9 mouse cellular contexts compared by ENCODE assay signal in the genomic region with DNA sequence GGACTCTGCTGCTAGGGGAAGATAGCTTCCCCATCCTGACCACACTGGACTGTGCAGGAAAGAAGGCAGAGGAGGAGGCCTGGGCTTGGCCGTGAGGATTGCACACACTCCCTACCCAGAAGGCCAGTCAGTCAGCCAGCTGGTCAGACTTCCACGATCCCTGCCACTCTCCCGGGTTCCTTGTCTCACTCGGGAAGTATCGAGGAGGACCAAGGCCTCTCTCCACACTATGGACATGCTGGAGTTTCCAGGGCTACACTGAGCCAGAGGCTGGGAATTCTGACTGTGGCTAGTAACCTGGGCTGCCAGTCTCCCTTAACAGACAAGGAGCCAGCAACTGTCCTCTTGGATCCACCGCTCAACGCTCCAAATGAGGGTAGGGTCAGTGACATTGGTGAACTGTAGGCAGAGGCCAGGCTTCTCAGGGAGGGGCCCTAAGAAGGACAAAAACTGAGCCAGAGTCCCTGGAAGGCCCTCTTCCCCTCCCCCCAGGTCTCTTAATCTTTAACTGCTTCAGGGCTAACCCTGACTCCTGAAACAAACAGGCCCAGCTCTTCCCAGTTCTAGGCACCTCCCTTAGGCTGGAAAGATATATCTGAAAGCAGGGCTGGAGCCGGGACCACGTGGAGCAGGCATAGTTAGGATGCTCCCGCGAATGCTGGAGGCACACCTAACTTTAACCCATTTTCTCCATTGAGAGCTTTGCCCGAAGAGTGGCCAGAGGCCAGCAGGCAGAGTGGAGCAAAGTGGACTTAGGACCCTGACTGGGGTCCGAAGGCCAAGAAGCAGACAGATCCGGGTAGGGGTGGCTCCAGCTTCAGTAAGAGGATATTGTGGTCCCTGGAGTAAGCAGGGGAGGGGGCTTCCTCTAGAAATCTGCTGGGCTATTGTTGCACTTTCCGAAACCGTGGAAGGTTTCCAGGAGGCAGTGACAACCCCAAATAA. TPM values are rescaled to one million over a fixed set of nuclear protein-coding genes. Genes with fewer than 3 reads are reported as not detected.
DNase-seq lines count a peak whose midpoint lies in the region; ATAC-seq and TF ChIP-seq lines count a peak whose summit lies in the region.
"Had no signal": no experiment of that assay in that cellular context is flagged by ENCODE, and none has a peak within 500 bp of the region (broad histone marks: within the 10 kb centered on the region; RNA-seq: fewer than 3 reads in every experiment).

No protein-coding gene starts in this region.

- H3K27ac ChIP-seq in testis, adult 2 months (ENCODE audit: control insufficient read depth, insufficient read depth, low read depth, low read length): peak overlapping the region; percentile 40
- H3K27ac ChIP-seq in forebrain, embryonic 13.5 days: peak overlapping the region; percentile 96
- H3K27ac ChIP-seq in intestine, embryonic 14.5 days (ENCODE audit: low read depth): peak overlapping the region; percentile 95
- H3K27ac ChIP-seq in liver, embryonic 14.5 days: 0 out of 2 replicates have a peak overlapping the region, but pooled peaks have one; percentile 36
- H3K27ac ChIP-seq: macrophage had no signal

- no peak for ATAC-seq in forebrain, embryonic 13.5 days
- peak; percentile 52 for ATAC-seq in intestine, embryonic 14.5 days (replicated peaks; ENCODE audit: low FRiP score, low TSS enrichment, low read depth)
- peak; percentile 56 for ATAC-seq in liver, embryonic 14.5 days (ENCODE audit: insufficient read depth)
- no peak for ATAC-seq in CD4-positive, CD25-positive, alpha-beta regulatory T cell, adult 4 months

- TF ChIP-seq EP300 in liver, embryonic 14.5 days (IDR thresholded peaks at IDR 0.05; ENCODE audit: low read depth): no peak

- no peaks in the 10 kb centered on the region for H3K9me3 ChIP-seq in forebrain, embryonic 13.5 days (replicated peaks)
- H3K9me3 ChIP-seq in intestine, embryonic 14.5 days (ENCODE audit: control insufficient read depth, low read length): no peaks in the 10 kb centered on the region
- no peaks in the 10 kb centered on the region for H3K9me3 ChIP-seq in liver, embryonic 14.5 days (ENCODE audit: control insufficient read depth, low read length)

- peaks cover 37% of the 10 kb centered on the region for H3K4me1 ChIP-seq in testis, adult 2 months (ENCODE audit: control insufficient read depth, insufficient read depth, low read length)
- H3K4me1 ChIP-seq in forebrain, embryonic 13.5 days: peaks cover 49% of the 10 kb centered on the region
- H3K4me1 ChIP-seq in intestine, embryonic 14.5 days (replicated peaks; ENCODE audit: control insufficient read depth, insufficient read depth, low read length): peaks cover 34% of the 10 kb centered on the region
- peaks cover 0 to 9% of the 10 kb centered on the region in 2 experiments; a peak in 2 of 4 replicates for H3K4me1 ChIP-seq in liver, embryonic 14.5 days (replicated peaks; ENCODE audit: control insufficient read depth in 2 of 2, insufficient read depth in 2 of 2, low read length in 1 of 2)

- H3K27me3 ChIP-seq in testis, adult 2 months (ENCODE audit: control insufficient read depth, insufficient read depth, low read length): no peaks in the 10 kb centered on the region
- H3K27me3 ChIP-seq in forebrain, embryonic 13.5 days: no peaks in the 10 kb centered on the region
- H3K27me3 ChIP-seq in intestine, embryonic 14.5 days (replicated peaks; ENCODE audit: control insufficient read depth, insufficient read depth, low read length): no peaks in the 10 kb centered on the region
- peaks cover 57% of the 10 kb centered on the region for H3K27me3 ChIP-seq in liver, embryonic 14.5 days (ENCODE audit: control insufficient read depth, insufficient read depth, low read length)

- 4% methylated on average over 16 of the region's 16 CpGs for WGBS in forebrain, embryonic 13.5 days
- 7% methylated on average over 16 of the region's 16 CpGs for WGBS in intestine, embryonic 14.5 days
- WGBS in liver, embryonic 14.5 days (ENCODE audit: insufficient replicate concordance): 23% methylated on average over 16 of the region's 16 CpGs

- TF ChIP-seq POLR2A in testis, adult 2 months (IDR thresholded peaks at IDR 0.05; ENCODE audit: control insufficient read depth, low read depth, low read length): no peak

- no peak overlapping the region for H3K4me3 ChIP-seq in testis, adult 2 months (ENCODE audit: control insufficient read depth, low read depth, low read length)
- H3K4me3 ChIP-seq in forebrain, embryonic 13.5 days: peak overlapping the region; percentile 91
- peak overlapping the region; percentile 83 for H3K4me3 ChIP-seq in intestine, embryonic 14.5 days (ENCODE audit: low read depth, low read length)
- H3K4me3 ChIP-seq in liver, embryonic 14.5 days (ENCODE audit: insufficient read depth in 1 of 2, low read depth in 2 of 2, low read length in 2 of 2): peak overlapping the region in 1 of 2 experiments; percentile 39; a peak in 2 of 4 replicates

- DNase-seq in testis, postnatal 10 days (ENCODE audit: low spot score): no peak
- peak; percentile 80 for DNase-seq in intestine, embryonic 14.5 days (ENCODE audit: low spot score)
- DNase-seq in liver, embryonic 14.5 days (ENCODE audit: low read depth in 3 of 3, low spot score in 3 of 3): peak; percentile 13 to 37 (median 14)
- peak; percentile 70 for DNase-seq in retina, embryonic 14.5 days (ENCODE audit: low spot score)
- no peak for DNase-seq in layer of hippocampus, postnatal 25 days (ENCODE audit: extremely low spot score in 1 of 2, low spot score in 1 of 2)

- no peaks in the 10 kb centered on the region for H3K36me3 ChIP-seq in testis, adult 2 months (ENCODE audit: control insufficient read depth, insufficient read depth, low read length)
- H3K36me3 ChIP-seq in forebrain, embryonic 13.5 days (ENCODE audit: poor library complexity, severe bottlenecking): 0 out of 2 replicates have a peak, but pooled peaks cover 4% of the 10 kb centered on the region
- H3K36me3 ChIP-seq in intestine, embryonic 14.5 days (ENCODE audit: control insufficient read depth, insufficient read depth, low read length): 0 out of 2 replicates have a peak, but pooled peaks cover 6% of the 10 kb centered on the region
- no peaks in the 10 kb centered on the region for H3K36me3 ChIP-seq in liver, embryonic 14.5 days (replicated peaks; ENCODE audit: control insufficient read depth, insufficient read depth, low read depth)

- no peak for TF ChIP-seq CTCF in testis, adult 2 months (IDR thresholded peaks at IDR 0.05; ENCODE audit: control insufficient read depth, insufficient read depth, insufficient replicate concordance, low read depth, low read length)
- TF ChIP-seq CTCF in liver, embryonic 14.5 days (IDR thresholded peaks at IDR 0.05; ENCODE audit: low read depth): no peak

- peak overlapping the region; percentile 98 for H3K4me2 ChIP-seq in forebrain, embryonic 13.5 days
- peak overlapping the region; percentile 97 for H3K4me2 ChIP-seq in intestine, embryonic 14.5 days (ENCODE audit: low read length)
- H3K4me2 ChIP-seq in liver, embryonic 14.5 days (ENCODE audit: low read depth): peak overlapping the region; percentile 61

- H3K9ac ChIP-seq in forebrain, embryonic 13.5 days: peak overlapping the region; percentile 99
- peak overlapping the region; percentile 91 for H3K9ac ChIP-seq in intestine, embryonic 14.5 days (ENCODE audit: low read length)
- no peak overlapping the region for H3K9ac ChIP-seq in liver, embryonic 14.5 days (replicated peaks)

RNA-seq across cellular contexts. Expression of a gene that starts 33.5 kb away (rescaled TPM):
- polyA plus RNA-seq in testis, adult 2 months (2012; rRNA removed): 76.3 and 90.4 TPM in 2 replicates
- polyA plus RNA-seq in forebrain, embryonic 13.5 days (2015; fragmentation: Nextera tagmentation; extraction: Ambion mirVana): 76.8 and 92.2 TPM in 2 replicates
- polyA plus RNA-seq in intestine, embryonic 14.5 days (2014; fragmentation: Nextera tagmentation; extraction: Ambion mirVana): 77.1 and 78.0 TPM in 2 replicates
- polyA plus RNA-seq in liver, embryonic 14.5 days (2012; rRNA removed): 15.9 and 21.0 TPM in 2 replicates
- polyA plus RNA-seq in liver, embryonic 14.5 days (2014; fragmentation: Nextera tagmentation; extraction: Ambion mirVana): 21.8 and 23.3 TPM in 2 replicates
- total RNA-seq in layer of hippocampus, postnatal 25 days (2021): 10 to 100 TPM; 85.3 to 88.5 TPM
- 10 to 100 TPM; 34.8 to 49.2 TPM for polyA plus RNA-seq in CD4-positive, CD25-positive, alpha-beta regulatory T cell, adult 4 months (2017; shearing (Covaris generic))

RNA-seq across cellular contexts. Expression of a gene that starts 48.1 kb away (rescaled TPM):
- polyA plus RNA-seq in testis, adult 2 months (2012; rRNA removed): 2.3 and 2.9 TPM in 2 replicates
- 17.2 TPM in 2 replicates for polyA plus RNA-seq in forebrain, embryonic 13.5 days (2015; fragmentation: Nextera tagmentation; extraction: Ambion mirVana)
- polyA plus RNA-seq in intestine, embryonic 14.5 days (2014; fragmentation: Nextera tagmentation; extraction: Ambion mirVana): 12.1 and 12.7 TPM in 2 replicates
- polyA plus RNA-seq in liver, embryonic 14.5 days (2012; rRNA removed): 1.5 and 1.6 TPM in 2 replicates
- polyA plus RNA-seq in liver, embryonic 14.5 days (2014; fragmentation: Nextera tagmentation; extraction: Ambion mirVana): 0.75 and 1.2 TPM in 2 replicates
- total RNA-seq in layer of hippocampus, postnatal 25 days (2021): 10 to 100 TPM; 17.7 to 22.6 TPM
- not detected for polyA plus RNA-seq in CD4-positive, CD25-positive, alpha-beta regulatory T cell, adult 4 months (2017; shearing (Covaris generic))

Comparison
In these comparisons a context has a peak if more than half of its experiments do, and no peak if none do; other contexts are left out.
1. H3K27ac ChIP-seq: peak in every context shown above with its lines; median percentile 96 in forebrain, embryonic 13.5 days; 95 in intestine, embryonic 14.5 days; 40 in testis, adult 2 months; 36 in liver, embryonic 14.5 days.
2. DNase-seq: peak in intestine, embryonic 14.5 days (single experiment), liver, embryonic 14.5 days (3 of 3) and retina, embryonic 14.5 days (single experiment); none in testis, postnatal 10 days (single experiment) and layer of hippocampus, postnatal 25 days (0 of 2).
3. ATAC-seq: peak in intestine, embryonic 14.5 days (single experiment) and liver, embryonic 14.5 days (single experiment); none in forebrain, embryonic 13.5 days (single experiment) and CD4-positive, CD25-positive, alpha-beta regulatory T cell, adult 4 months (single experiment).
4. Peak in every context shown above with its lines, with median percentiles within 50 percentile points of each other: H3K4me2 ChIP-seq.